Mouse (Mus musculus): ENCODE data around the gene Setdb1. TPM values are rescaled to one million over a fixed set of nuclear protein-coding genes. Genes with fewer than 3 reads are reported as not detected.

Setdb1 gene
- total RNA-seq, 2 experiments from 2014 or later = 28.9 to 40.6 TPM

- no peak for ATAC-seq (replicated peaks; ENCODE audit: poor library complexity, severe bottlenecking)
Observed at GRCm38 (mm10) chr3:95295321-95296102, 61.5 kb downstream of the Setdb1 start.

- ATAC-seq (replicated peaks; ENCODE audit: poor library complexity, severe bottlenecking) = 0 out of 2 replicates have a peak, but pooled peaks have one; percentile 0
Observed at GRCm38 (mm10) chr3:95294718-95295117, 62.3 kb downstream of the Setdb1 start.

- peak; percentile 67 for ATAC-seq (replicated peaks; ENCODE audit: poor library complexity, severe bottlenecking)
Observed at GRCm38 (mm10) chr3:95294316-95294715, 62.7 kb downstream of the Setdb1 start.

GRCm38 (mm10) chr3:95293537-95293936 is 63.5 kb downstream of the Setdb1 start:
- ATAC-seq (replicated peaks; ENCODE audit: poor library complexity, severe bottlenecking) = peak; percentile 90

- no peak for ATAC-seq (replicated peaks; ENCODE audit: poor library complexity, severe bottlenecking)
Observed at GRCm38 (mm10) chr3:95292899-95293298, 64.1 kb downstream of the Setdb1 start.

- no peak for ATAC-seq (replicated peaks; ENCODE audit: poor library complexity, severe bottlenecking)
Observed at GRCm38 (mm10) chr3:95291041-95291440, 66.0 kb downstream of the Setdb1 start.

- no peak for ATAC-seq (replicated peaks; ENCODE audit: poor library complexity, severe bottlenecking)
Observed at GRCm38 (mm10) chr3:95290156-95290555, 66.8 kb downstream of the Setdb1 start.

- ATAC-seq (replicated peaks; ENCODE audit: poor library complexity, severe bottlenecking) = no peak
Observed at GRCm38 (mm10) chr3:95289419-95289818, 67.6 kb downstream of the Setdb1 start.

- no peak for ATAC-seq (replicated peaks; ENCODE audit: poor library complexity, severe bottlenecking)
Observed at GRCm38 (mm10) chr3:95287541-95287940, 69.5 kb downstream of the Setdb1 start.

- no peak for ATAC-seq (replicated peaks; ENCODE audit: poor library complexity, severe bottlenecking)
Observed at GRCm38 (mm10) chr3:95286510-95286909, 70.5 kb downstream of the Setdb1 start.

- no peak for ATAC-seq (replicated peaks; ENCODE audit: poor library complexity, severe bottlenecking)
Observed at GRCm38 (mm10) chr3:95286011-95286410, 71.0 kb downstream of the Setdb1 start.

GRCm38 (mm10) chr3:95285390-95285789 is 71.6 kb downstream of the Setdb1 start:
- no peak for ATAC-seq (replicated peaks; ENCODE audit: poor library complexity, severe bottlenecking)

GRCm38 (mm10) chr3:95284501-95285281 is 72.3 kb downstream of the Setdb1 start:
- no peak for ATAC-seq (replicated peaks; ENCODE audit: poor library complexity, severe bottlenecking)

- no peak for ATAC-seq (replicated peaks; ENCODE audit: poor library complexity, severe bottlenecking)
Observed at GRCm38 (mm10) chr3:95284062-95284461, 72.9 kb downstream of the Setdb1 start.

- ATAC-seq (replicated peaks; ENCODE audit: poor library complexity, severe bottlenecking) = no peak
Observed at GRCm38 (mm10) chr3:95283589-95283941, 73.4 kb downstream of the Setdb1 start.

- ATAC-seq (replicated peaks; ENCODE audit: poor library complexity, severe bottlenecking) = peak; percentile 46
Observed at GRCm38 (mm10) chr3:95282865-95283588, 74.0 kb downstream of the Setdb1 start.

GRCm38 (mm10) chr3:95282381-95282864 is 74.6 kb downstream of the Setdb1 start:
- peak; percentile 53 for ATAC-seq (replicated peaks; ENCODE audit: poor library complexity, severe bottlenecking)

GRCm38 (mm10) chr3:95281216-95282126 is 75.5 kb downstream of the Setdb1 start, which contains the start of the genes Mindy1 and Prune1:
Gene Mindy1 (plus strand): TSS chr3:95281345.
Gene Prune1 (minus strand): TSS chr3:95282076.
- ATAC-seq (replicated peaks; ENCODE audit: poor library complexity, severe bottlenecking) = peak; percentile 77

- no peak for ATAC-seq (replicated peaks; ENCODE audit: poor library complexity, severe bottlenecking)
Observed at GRCm38 (mm10) chr3:95280747-95281146, 76.3 kb downstream of the Setdb1 start.

Measured in granulocyte monocyte progenitor cell, adult 5-6 weeks (primary cell).